Mouse (Mus musculus) G1E (cell line): Measurements from ENCODE around the gene Plekhd1. TPM values are rescaled to one million over a fixed set of nuclear protein-coding genes. Genes with fewer than 3 reads are reported as not detected.

Experiments
- ATAC-seq: 2 replicates; pipeline ENCODE4 v1.8.0; 2016; ENCODE audit warnings: mild to moderate bottlenecking; ENCODE audit not compliant: insufficient number of reproducible peaks, poor library complexity, low FRiP score, severe bottlenecking; ENCODE audit errors: extremely low read depth
- DNase-seq: peaks from one replicate; pipeline ENCODE4 v3.0.0; 2012; ENCODE audit warnings: low spot score
- H3K27me3 ChIP-seq: 2 replicates; pipeline ENCODE4 v1.6.1; 2012; ENCODE audit warnings: mild to moderate bottlenecking, low read length, inconsistent platforms; ENCODE audit not compliant: insufficient read depth
- H3K36me3 ChIP-seq: replicated peaks from 2 replicates; pipeline ENCODE3; 2012; ENCODE audit warnings: mild to moderate bottlenecking, inconsistent platforms
- H3K4me1 ChIP-seq: 2 replicates; pipeline ENCODE4 v1.6.1; 2012; ENCODE audit warnings: low read depth, low read length, inconsistent platforms, mixed read lengths; ENCODE audit not compliant: insufficient read depth
- H3K4me3 ChIP-seq: 2 replicates; pipeline ENCODE4 v1.5.1; 2012; ENCODE audit warnings: low read depth, mild to moderate bottlenecking, inconsistent platforms, low read length, moderate library complexity, mixed read lengths
- H3K9me3 ChIP-seq: replicated peaks from 2 replicates; pipeline ENCODE4 v1.6.1; 2012; ENCODE audit warnings: inconsistent platforms
- CTCF ChIP-seq: IDR thresholded peaks from 2 replicates; pipeline ENCODE4 v1.5.1; 2012; ENCODE audit warnings: low read depth, low read length, inconsistent platforms, mixed read lengths
- GATA1 ChIP-seq: IDR thresholded peaks from 2 replicates; pipeline ENCODE4 v1.6.1; 2012; ENCODE audit warnings: borderline replicate concordance, low read length, inconsistent platforms, mixed read lengths
- GATA2 ChIP-seq: IDR thresholded peaks from 2 replicates; pipeline ENCODE4 v1.6.1; 2012; ENCODE audit warnings: low read depth, low read length, inconsistent platforms, borderline replicate concordance
- POLR2AphosphoS5 ChIP-seq: IDR thresholded peaks from 2 replicates; pipeline ENCODE4 v1.6.1; 2012; ENCODE audit warnings: low read depth, low read length, inconsistent platforms; ENCODE audit not compliant: insufficient replicate concordance
- TAL1 ChIP-seq: conservative IDR thresholded peaks from 2 replicates; pipeline ENCODE4 v1.6.1; 2012; ENCODE audit warnings: low read depth, low read length, inconsistent platforms, mixed read lengths
- polyA plus RNA-seq: library from polyadenylated mRNA; stranded (reverse); fragments of >175 nt; gene quantifications from 2 replicates; pipeline ENCODE4 v1.2.3, GENCODE M21; 2012
- total RNA-seq, 2 experiments: library from RNA; stranded (forward) in 1 of 2; stranded (reverse) in 1 of 2; fragments of 200-1000 nt in 1 of 2; fragments of >200 nt in 1 of 2; fragmentation: Nextera tagmentation in 1 of 2; gene quantifications; 2 replicates each; pipeline ENCODE4 v1.2.3; 2014 to 2017

Plekhd1 gene
- total and polyA plus RNA-seq, 3 experiments = 0.16 TPM; not detected in 2

- H3K4me1 ChIP-seq = peaks cover 11% of the 10 kb centered on the region; the same call in 1 of the 2 replicates
- DNase-seq (no peak), ATAC-seq (no peak)
- no peaks in the 10 kb centered on the region for H3K27me3 ChIP-seq
- no peak overlapping the region for H3K4me3 ChIP-seq
- peaks cover 63% of the 10 kb centered on the region for H3K36me3 ChIP-seq
- no peaks in the 10 kb centered on the region for H3K9me3 ChIP-seq
- TF ChIP-seq GATA2 (no peak), POLR2AphosphoS5 (no peak), CTCF (no peak), TAL1 (no peak)
These were observed 38.3 kb upstream of the Plekhd1 start for GRCm38 (mm10) chr12:80653951-80654658.

GRCm38 (mm10) chr12:80654659-80655025 lies 37.7 kb upstream of the Plekhd1 start:
- DNase-seq (no peak), ATAC-seq (no peak)
- Histone ChIP-seq H3K4me1 (peaks cover 8% of the 10 kb centered on the region; the same call in 1 of the 2 replicates), H3K27me3 (no peaks in the 10 kb centered on the region), H3K4me3 (no peak overlapping the region), H3K36me3 (peaks cover 59% of the 10 kb centered on the region), H3K9me3 (no peaks in the 10 kb centered on the region)
- TF ChIP-seq CTCF = no peak
- TF ChIP-seq GATA2 = no peak
- no peak for TF ChIP-seq POLR2AphosphoS5
- TF ChIP-seq TAL1 = no peak
- TF ChIP-seq GATA1 = no peak

GRCm38 (mm10) chr12:80658661-80659060 lies 33.7 kb upstream of the Plekhd1 start:
- ATAC-seq (no peak), DNase-seq (no peak)
- no peaks in the 10 kb centered on the region for H3K27me3 ChIP-seq
- peaks cover 63% of the 10 kb centered on the region for H3K36me3 ChIP-seq
- H3K4me1 ChIP-seq = peaks cover 3% of the 10 kb centered on the region; the same call in 1 of the 2 replicates
- no peaks in the 10 kb centered on the region for H3K9me3 ChIP-seq
- no peak overlapping the region for H3K4me3 ChIP-seq
- TF ChIP-seq POLR2AphosphoS5 (no peak), CTCF (no peak), TAL1 (no peak), GATA2 (no peak), GATA1 (no peak)

GRCm38 (mm10) chr12:80662322-80662721 lies 30.1 kb upstream of the Plekhd1 start:
- ATAC-seq (no peak), DNase-seq (no peak)
- H3K4me3 ChIP-seq = no peak overlapping the region
- H3K4me1 ChIP-seq = peaks cover 4% of the 10 kb centered on the region; the same call in 1 of the 2 replicates
- no peaks in the 10 kb centered on the region for H3K9me3 ChIP-seq
- H3K36me3 ChIP-seq = peaks cover 68% of the 10 kb centered on the region
- no peaks in the 10 kb centered on the region for H3K27me3 ChIP-seq
- TF ChIP-seq CTCF (no peak), GATA1 (no peak), TAL1 (no peak), POLR2AphosphoS5 (no peak), GATA2 (no peak)

GRCm38 (mm10) chr12:80663935-80664334 lies 28.5 kb upstream of the Plekhd1 start:
- Histone ChIP-seq H3K4me3 (no peak overlapping the region), H3K36me3 (peaks cover 77% of the 10 kb centered on the region), H3K27me3 (no peaks in the 10 kb centered on the region), H3K9me3 (no peaks in the 10 kb centered on the region), H3K4me1 (peaks cover 2% of the 10 kb centered on the region; the same call in 1 of the 2 replicates)
- DNase-seq (no peak), ATAC-seq (no peak)
- TF ChIP-seq POLR2AphosphoS5 = no peak
- TF ChIP-seq TAL1 = no peak
- no peak for TF ChIP-seq GATA2
- TF ChIP-seq CTCF = no peak
- TF ChIP-seq GATA1 = no peak

GRCm38 (mm10) chr12:80668391-80668790 lies 24.0 kb upstream of the Plekhd1 start:
- H3K4me1 ChIP-seq = peaks cover 2% of the 10 kb centered on the region; the same call in 1 of the 2 replicates
- no peaks in the 10 kb centered on the region for H3K9me3 ChIP-seq
- DNase-seq = no peak
- H3K36me3 ChIP-seq = peaks cover 88% of the 10 kb centered on the region
- TF ChIP-seq POLR2AphosphoS5 (no peak), GATA2 (no peak), GATA1 (no peak), TAL1 (no peak), CTCF (no peak)
- no peak overlapping the region for H3K4me3 ChIP-seq
- ATAC-seq = no peak
- no peaks in the 10 kb centered on the region for H3K27me3 ChIP-seq

- Histone ChIP-seq H3K4me3 (no peak overlapping the region), H3K4me1 (no peaks in the 10 kb centered on the region), H3K27me3 (no peaks in the 10 kb centered on the region), H3K9me3 (no peaks in the 10 kb centered on the region), H3K36me3 (peaks cover 85% of the 10 kb centered on the region)
- DNase-seq (peak; percentile 45), ATAC-seq (no peak; the same call in 1 of the 2 replicates)
- TF ChIP-seq CTCF (peak; percentile 92), POLR2AphosphoS5 (no peak)
These were observed 19.2 kb upstream of the Plekhd1 start for GRCm38 (mm10) chr12:80673170-80673569.
